Mouse (Mus musculus) ES-E14 (cell line): ENCODE data around the gene Rnf222. TPM values are rescaled to one million over a fixed set of nuclear protein-coding genes. Genes with fewer than 3 reads are reported as not detected.

Experiments
- DNase-seq: peaks from one replicate; pipeline ENCODE4 v3.0.0-alpha.2; 2013; ENCODE audit warnings: low read depth, low spot score
- H3K27ac ChIP-seq: 2 replicates; pipeline ENCODE4 v1.5.1; 2012; ENCODE audit warnings: low read depth, mild to moderate bottlenecking, low read length, moderate library complexity, mixed read lengths; ENCODE audit not compliant: poor library complexity, insufficient read depth, severe bottlenecking
- H3K36me3 ChIP-seq: 2 replicates; pipeline ENCODE4 v1.6.1; 2012; ENCODE audit warnings: mild to moderate bottlenecking, low read length, moderate library complexity, mixed read lengths; ENCODE audit not compliant: control insufficient read depth, poor library complexity, insufficient read depth, severe bottlenecking
- H3K4me1 ChIP-seq, 2 experiments: fragments of 150-350 bp in 1 of 2; sonication (generic) in 1 of 2; 2 replicates each; pipeline ENCODE4 v1.6.1; 2012; ENCODE audit warnings: low read length in 2 of 2, mild to moderate bottlenecking in 1 of 2, mixed read lengths in 1 of 2; ENCODE audit not compliant: control insufficient read depth in 2 of 2, insufficient read depth in 2 of 2, poor library complexity in 1 of 2
- H3K4me3 ChIP-seq, 2 experiments: fragments of 150-350 bp in 1 of 2; sonication (generic) in 1 of 2; 2 replicates each; pipeline ENCODE4 v1.5.1; 2012; ENCODE audit warnings: low read length in 2 of 2, low read depth in 1 of 2, mild to moderate bottlenecking in 1 of 2, mixed read lengths in 1 of 2; ENCODE audit not compliant: insufficient read depth in 1 of 2, poor library complexity in 1 of 2, severe bottlenecking in 1 of 2
- H3K9ac ChIP-seq: 2 replicates; pipeline ENCODE4 v1.6.1; 2012; ENCODE audit warnings: low read depth, mild to moderate bottlenecking, low read length, mixed read lengths; ENCODE audit not compliant: poor library complexity, insufficient read depth, severe bottlenecking
- H3K9me3 ChIP-seq: fragments of 150-350 bp; sonication (generic); 2 replicates; pipeline ENCODE4 v1.6.1; 2012; ENCODE audit warnings: low read depth, mild to moderate bottlenecking, low read length; ENCODE audit not compliant: control insufficient read depth, insufficient read depth
- CHD2 ChIP-seq: IDR thresholded peaks from 2 replicates; pipeline ENCODE4 v1.6.1; 2014; ENCODE audit warnings: mild to moderate bottlenecking, low read depth, low read length, inconsistent platforms
- HCFC1 ChIP-seq: IDR thresholded peaks from 2 replicates; pipeline ENCODE4 v1.6.1; 2012; ENCODE audit warnings: low read length, inconsistent platforms, borderline replicate concordance; ENCODE audit not compliant: insufficient read depth
- MAFK ChIP-seq: IDR thresholded peaks from 2 replicates; pipeline ENCODE4 v1.6.1; 2014; ENCODE audit warnings: mild to moderate bottlenecking, low read depth, low read length, inconsistent platforms; ENCODE audit not compliant: insufficient read depth
- ZC3H11A ChIP-seq: IDR thresholded peaks from 2 replicates; pipeline ENCODE4 v1.6.1; 2012; ENCODE audit warnings: low read depth, mild to moderate bottlenecking, inconsistent platforms, low read length, borderline replicate concordance
- ZNF384 ChIP-seq: IDR thresholded peaks from 2 replicates; pipeline ENCODE4 v1.6.1; 2012; ENCODE audit warnings: low read depth, low read length, inconsistent platforms
- in situ Hi-C, 2 experiments: fragments of 600-800 bp; cut with MboI; formaldehyde crosslinking; loops; one replicate each; pipeline ENCODE4 v1.15.1; 2025; ENCODE audit warnings: low sequenced_read_pairs in 2 of 2, inconsistent platforms in 1 of 2; ENCODE audit not compliant: unreplicated experiment in 2 of 2
- total RNA-seq: library from RNA; depleted of rRNA; stranded (reverse); fragments of 300-350 nt; gene quantifications from 2 replicates; pipeline ENCODE4 v1.2.3, GENCODE M21; 2012

The Rnf222 gene
- total RNA-seq, 1 experiment: 0.09 TPM

DNA sequence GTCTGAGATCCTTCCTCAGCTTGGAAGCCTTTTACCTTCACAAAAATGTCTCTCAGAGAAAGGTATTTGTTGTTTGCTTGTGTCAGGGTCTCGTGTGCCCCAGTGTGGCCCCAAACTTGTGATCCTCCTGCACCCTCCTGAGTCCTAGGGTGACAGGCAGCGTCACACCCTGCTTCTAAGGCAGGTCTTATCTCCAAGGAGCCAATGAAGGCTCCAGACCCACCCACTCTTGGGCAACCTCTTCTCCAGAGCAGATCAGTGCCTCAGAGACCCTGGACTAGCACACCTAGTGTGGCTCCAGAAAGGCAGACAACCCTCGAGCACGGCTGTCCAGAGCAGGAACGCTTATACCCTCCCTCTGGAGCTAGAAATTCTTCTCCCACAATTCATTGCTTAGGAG lies 4.0 kb upstream of the Rnf222 start:
- Histone ChIP-seq H3K9ac (no peak overlapping the region), H3K36me3 (no peaks in the 10 kb centered on the region), H3K27ac (no peak overlapping the region), H3K4me3 (no peak overlapping the region), H3K4me1 (peaks cover 2 to 5% of the 10 kb centered on the region in 2 experiments; a peak in 2 of 4 replicates), H3K9me3 (no peaks in the 10 kb centered on the region)
- TF ChIP-seq ZNF384 (no peak), MAFK (no peak), CHD2 (no peak), ZC3H11A (no peak), HCFC1 (no peak)
- in situ Hi-C loops: no loop called here
- DNase-seq: no peak

DNA sequence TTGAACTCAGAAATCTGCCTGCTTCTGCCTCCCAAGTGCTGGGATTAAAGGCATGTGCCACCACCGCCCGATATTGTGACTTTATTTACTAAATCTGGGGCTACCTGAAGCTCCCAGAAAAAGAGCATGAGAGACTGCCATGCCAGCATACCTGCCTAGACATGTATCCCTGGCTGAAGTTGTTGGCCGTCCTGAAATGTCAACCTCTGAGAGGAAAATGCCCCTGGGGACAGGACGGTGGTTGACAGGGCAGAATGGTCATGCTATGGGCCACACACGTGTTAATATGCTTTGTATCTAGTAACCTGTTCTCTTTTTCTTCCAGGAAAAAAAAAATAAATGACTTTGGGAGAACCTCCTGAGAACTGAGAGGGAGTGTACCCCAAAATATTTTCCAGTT lies 2.3 kb upstream of the Rnf222 start:
- no peak overlapping the region for H3K9ac ChIP-seq
- no peaks in the 10 kb centered on the region for H3K36me3 ChIP-seq
- in situ Hi-C loops: no loop called here
- H3K27ac ChIP-seq: no peak overlapping the region
- H3K9me3 ChIP-seq: no peaks in the 10 kb centered on the region
- no peak for DNase-seq
- TF ChIP-seq CHD2 (no peak), MAFK (no peak), HCFC1 (no peak), ZC3H11A (no peak), ZNF384 (no peak)
- no peak overlapping the region for H3K4me3 ChIP-seq
- H3K4me1 ChIP-seq: peaks cover 2 to 5% of the 10 kb centered on the region in 2 experiments; a peak in 2 of 4 replicates

- Histone ChIP-seq H3K9me3 (no peaks in the 10 kb centered on the region), H3K9ac (no peak overlapping the region), H3K27ac (no peak overlapping the region), H3K36me3 (no peaks in the 10 kb centered on the region), H3K4me1 (peaks cover 0 to 4% of the 10 kb centered on the region in 2 experiments; a peak in 1 of 4 replicates), H3K4me3 (no peak overlapping the region)
- no peak for TF ChIP-seq MAFK
- no peak for TF ChIP-seq CHD2
- no peak for TF ChIP-seq ZNF384
- no peak for TF ChIP-seq ZC3H11A
- TF ChIP-seq HCFC1: no peak
- in situ Hi-C loops: no loop called here
- DNase-seq: no peak
Observed at GRCm38 (mm10) chr11:68888653-68889052, 300 bp downstream of the Rnf222 start.

DNA sequence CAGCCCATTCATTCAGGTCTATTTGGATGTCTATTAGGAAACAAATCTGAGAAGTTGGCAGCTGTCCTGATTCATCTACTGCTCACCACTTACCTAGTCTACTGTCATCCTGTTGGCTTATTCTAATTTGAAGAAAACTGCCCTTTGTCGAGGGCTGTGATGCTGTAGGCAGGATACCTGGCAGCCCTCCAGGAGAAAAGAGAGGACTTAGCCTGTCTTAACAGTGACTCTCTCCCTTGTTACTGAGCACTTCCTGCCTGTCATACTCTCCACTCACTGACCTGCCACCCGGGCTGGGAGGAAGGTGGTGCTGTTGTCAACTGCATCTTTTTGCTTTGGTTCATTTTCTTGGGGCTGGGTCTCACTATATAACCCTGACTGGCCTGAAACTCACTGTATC lies 2.3 kb downstream of the Rnf222 start:
- Histone ChIP-seq H3K9me3 (no peaks in the 10 kb centered on the region), H3K4me3 (no peak overlapping the region), H3K36me3 (no peaks in the 10 kb centered on the region), H3K4me1 (peaks cover 0 to 4% of the 10 kb centered on the region in 2 experiments; a peak in 1 of 4 replicates), H3K27ac (no peak overlapping the region), H3K9ac (no peak overlapping the region)
- in situ Hi-C loops: no loop called here
- TF ChIP-seq MAFK: no peak
- TF ChIP-seq CHD2: no peak
- no peak for TF ChIP-seq ZNF384
- TF ChIP-seq ZC3H11A: no peak
- no peak for TF ChIP-seq HCFC1
- DNase-seq: no peak

- no peak for DNase-seq
- peaks cover 0 to 4% of the 10 kb centered on the region in 2 experiments; a peak in 1 of 4 replicates for H3K4me1 ChIP-seq
- no peak overlapping the region for H3K9ac ChIP-seq
- H3K4me3 ChIP-seq: no peak overlapping the region
- H3K9me3 ChIP-seq: no peaks in the 10 kb centered on the region
- H3K36me3 ChIP-seq: no peaks in the 10 kb centered on the region
- no peak overlapping the region for H3K27ac ChIP-seq
- in situ Hi-C loops: no loop called here
- TF ChIP-seq CHD2: no peak
- no peak for TF ChIP-seq ZC3H11A
- TF ChIP-seq ZNF384: no peak
- TF ChIP-seq HCFC1: no peak
- no peak for TF ChIP-seq MAFK
Observed at GRCm38 (mm10) chr11:68891823-68892222, 3.5 kb downstream of the Rnf222 start.
